Mouse (Mus musculus): ENCODE results near the gene Tyk2.
A peak's percentile ranks its signal among the peaks of the same experiment; 100 is the strongest.

Gene Tyk2

GRCm38 (mm10) chr9:21062928-21063327, 68.1 kb downstream of the Tyk2 start:
- DNase-seq (ENCODE audit: low read depth, low spot score) = peak; percentile 94

Measured in brain, adult 2 months (tissue).